Mouse (Mus musculus): ENCODE results near the gene Vapa.
A peak's percentile ranks its signal among the peaks of the same experiment; 100 is the strongest.
"Not testable (repeated sequence)": the region's sequence is repeated elsewhere in the genome, so short reads cannot be mapped to it uniquely, and the experiment has no call there.

Vapa gene

GRCm38 (mm10) chr17:65561361-65562015, 51.9 kb downstream of the Vapa start:
- DNase-seq: no peak

GRCm38 (mm10) chr17:65559273-65559672, 54.1 kb downstream of the Vapa start:
- DNase-seq: peak; percentile 41 to 56

GRCm38 (mm10) chr17:65558788-65559187, 54.6 kb downstream of the Vapa start:
- DNase-seq: no peak

DNA sequence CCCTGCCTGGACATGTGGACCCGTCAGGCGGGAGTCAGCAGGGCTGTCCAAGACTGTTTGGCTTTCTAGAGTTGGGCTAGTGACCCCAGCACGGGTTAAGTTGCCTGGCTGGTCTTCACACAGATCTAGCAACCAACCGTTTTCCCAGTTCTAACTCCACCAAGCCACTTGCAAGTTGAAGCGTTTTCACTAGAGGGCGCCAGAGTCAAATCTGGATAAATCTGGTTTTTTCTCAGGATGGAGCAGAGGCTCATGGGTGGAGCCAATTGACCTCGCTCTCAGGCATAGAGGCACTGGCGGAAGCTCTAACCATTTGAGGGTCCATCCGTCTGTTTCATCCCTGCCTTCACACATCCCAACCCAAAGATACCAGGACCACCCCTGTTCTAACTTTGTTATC, 55.1 kb downstream of the Vapa start:
- peak; percentile 80 to 87 for DNase-seq

GRCm38 (mm10) chr17:65557212-65557611, 56.1 kb downstream of the Vapa start:
- no peak for DNase-seq

DNA sequence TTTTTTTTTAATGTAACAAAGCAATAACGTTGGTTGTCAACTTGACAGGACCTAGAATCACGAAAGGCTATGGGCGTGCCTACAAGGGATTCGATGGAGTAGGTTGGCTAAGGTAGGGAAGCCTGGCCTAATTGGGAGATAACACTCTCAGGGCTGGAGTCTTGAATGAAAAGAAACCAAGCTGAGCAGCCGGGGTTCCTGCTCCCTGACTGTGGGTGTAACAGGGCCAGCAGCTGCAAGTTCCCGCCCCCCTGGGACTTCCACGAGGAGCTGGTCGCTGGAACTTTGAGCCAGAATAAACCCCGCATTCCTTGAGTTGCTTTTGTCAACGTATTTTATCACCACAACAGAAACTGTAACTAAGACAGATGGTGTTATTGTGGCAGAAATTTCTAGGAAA, 56.6 kb downstream of the Vapa start:
- no peak for DNase-seq

DNA sequence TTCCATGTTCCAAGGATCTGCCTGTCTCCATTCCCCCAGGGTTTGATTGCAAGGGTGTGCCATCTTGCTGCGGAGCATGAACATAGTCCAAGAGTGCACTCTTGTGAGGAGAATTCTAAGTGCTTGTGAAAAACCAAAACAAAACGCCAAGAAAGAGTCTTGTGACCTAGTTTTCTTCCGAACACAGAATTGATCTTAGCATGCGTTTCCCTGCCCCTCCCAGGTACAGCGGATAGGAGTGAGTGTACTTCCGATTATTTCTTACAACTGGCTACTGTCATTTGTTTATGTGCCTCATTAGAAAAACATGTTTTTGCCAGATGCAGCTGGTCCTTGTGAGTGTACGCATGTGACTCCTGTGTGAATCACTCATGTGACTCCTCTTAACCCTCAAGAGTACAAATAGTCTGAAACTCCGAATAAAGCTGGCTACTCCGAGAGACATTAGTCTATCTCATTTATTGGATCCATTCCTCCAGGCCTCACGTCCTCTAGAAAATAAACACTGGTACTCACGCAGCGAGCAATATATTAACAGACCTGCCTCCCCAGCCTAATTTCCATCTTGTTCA, 60.8 kb downstream of the Vapa start:
- DNase-seq: no peak

DNA sequence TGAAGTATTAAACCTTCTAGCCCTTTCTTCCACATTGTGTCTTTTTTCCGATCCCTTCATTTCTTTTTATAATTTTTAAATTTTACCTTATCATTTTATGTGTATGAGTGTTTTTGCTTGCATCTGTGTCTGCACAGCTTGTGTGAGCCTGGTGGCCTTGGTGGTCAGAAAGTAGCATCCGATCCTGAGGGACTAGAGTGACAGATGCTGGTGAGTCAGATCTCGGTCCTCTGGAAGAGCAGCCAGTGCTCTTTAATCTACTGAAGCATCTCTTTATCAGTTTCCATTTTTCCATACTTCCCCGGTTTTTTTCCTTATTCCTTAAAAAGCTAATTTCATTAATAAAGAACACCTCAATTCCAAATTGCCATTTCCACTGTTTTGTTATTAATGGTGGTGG, 63.0 kb downstream of the Vapa start:
- no peak for DNase-seq

GRCm38 (mm10) chr17:65548698-65549365, 64.5 kb downstream of the Vapa start:
- no peak for DNase-seq

GRCm38 (mm10) chr17:65546221-65546620, 67.1 kb downstream of the Vapa start:
- not testable (repeated sequence) for DNase-seq

GRCm38 (mm10) chr17:65540441-65541272, 72.7 kb downstream of the Vapa start, which contains the start of gene Tmem232:
Tmem232 (minus strand) TSS chr17:65540782.
- peak; percentile 64 to 66 for DNase-seq

DNA sequence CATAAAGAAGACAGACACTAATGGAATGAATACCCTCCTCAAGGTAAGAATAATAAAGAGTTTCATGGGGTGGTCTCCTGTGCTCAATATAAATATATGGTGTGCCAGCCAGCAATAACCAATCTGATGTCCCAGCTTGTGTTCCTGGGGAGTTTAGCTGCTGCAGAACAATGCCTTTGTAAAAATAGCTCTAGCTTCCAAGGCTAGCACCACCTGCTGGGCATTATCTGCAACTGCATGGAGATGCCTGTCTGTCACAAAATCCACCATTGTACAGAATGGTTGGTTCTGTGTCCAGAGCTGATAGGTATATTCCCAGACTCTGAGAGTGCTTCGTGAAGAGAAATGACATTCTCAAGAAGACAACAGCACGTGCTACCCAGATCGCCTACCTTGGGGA, 77.2 kb downstream of the Vapa start:
- DNase-seq: peak; percentile 66 to 71

DNA sequence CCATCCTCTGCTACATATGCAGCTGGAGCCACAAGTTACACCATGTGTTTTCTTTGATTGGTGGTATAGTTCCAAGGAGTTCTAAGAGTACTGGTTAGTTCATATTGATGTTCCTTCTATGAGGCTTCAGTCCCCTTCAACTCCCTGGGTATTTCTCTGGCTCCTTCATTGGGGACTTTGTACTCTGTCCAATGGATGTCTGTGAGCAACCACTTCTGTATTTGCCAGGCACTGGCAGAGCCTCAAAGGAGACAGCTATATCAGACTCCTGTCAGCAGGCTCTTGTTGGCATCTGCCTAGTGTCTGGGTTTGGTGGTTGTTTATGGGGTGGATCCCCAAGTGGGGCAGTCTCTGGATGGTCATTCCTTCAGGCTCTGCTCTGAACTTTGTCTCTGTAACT, 81.0 kb downstream of the Vapa start:
- DNase-seq: not testable (repeated sequence)

Data from cerebellum, postnatal 10 days (tissue).